Mouse (Mus musculus): ENCODE measurements around the gene Olfr1333.
"Not testable (repeated sequence)": the region's sequence is repeated elsewhere in the genome, so short reads cannot be mapped to it uniquely, and the experiment has no call there.

Gene Olfr1333

DNA sequence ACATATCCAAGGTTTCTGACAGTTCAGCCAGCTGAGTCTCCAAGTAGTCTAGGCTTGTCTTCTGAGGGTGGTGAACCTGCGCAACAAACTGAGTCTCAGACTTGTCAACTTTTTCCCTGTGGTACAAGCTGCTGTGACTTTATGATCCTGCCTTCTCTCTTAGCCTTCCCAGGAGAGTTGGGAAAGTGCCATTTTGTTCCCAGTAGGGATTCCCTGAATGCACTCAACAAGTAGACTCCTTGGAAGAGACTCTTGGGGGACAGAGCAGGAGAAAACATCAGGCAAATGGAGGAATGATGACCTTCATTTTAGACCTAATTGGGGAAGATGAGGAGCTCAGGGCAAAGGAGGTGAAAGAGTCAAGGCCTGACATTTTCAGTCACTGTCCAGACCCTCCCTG is at the start of gene Olfr1333:
Olfr1333 (minus strand) TSS at position 101 of the 400 bp plus-strand sequence.
- DNase-seq (ENCODE audit: low read depth, low spot score), result no peak

GRCm38 (mm10) chr4:118867566-118867965 is 31.5 kb upstream of the Olfr1333 start:
- no peak for DNase-seq (ENCODE audit: low read depth, low spot score)

DNA sequence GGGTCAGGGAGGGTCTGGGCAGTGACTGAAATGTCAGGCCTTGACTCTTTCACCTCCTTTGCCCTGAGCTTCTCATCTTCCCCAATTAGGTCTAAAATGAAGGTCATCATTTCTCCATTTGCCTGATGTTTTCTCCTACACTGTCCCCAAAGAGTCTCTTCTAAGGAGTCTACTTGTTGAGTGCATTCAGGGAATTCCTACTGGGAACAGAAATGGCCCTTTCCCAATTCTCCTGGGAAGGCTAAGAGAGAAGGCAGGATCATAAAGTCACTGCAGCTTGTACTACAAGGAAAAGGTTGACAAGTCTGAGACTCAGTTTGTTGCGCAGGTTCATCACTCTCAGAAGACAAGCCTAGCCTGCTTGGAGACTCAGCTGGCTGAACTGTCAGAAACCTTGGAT is 28.3 kb upstream of the Olfr1333 start, which contains the start of gene Olfr1331:
Olfr1331 (plus strand) TSS at position 301 of the 400 bp plus-strand sequence.
- no peak for DNase-seq (ENCODE audit: low read depth, low spot score)

DNA sequence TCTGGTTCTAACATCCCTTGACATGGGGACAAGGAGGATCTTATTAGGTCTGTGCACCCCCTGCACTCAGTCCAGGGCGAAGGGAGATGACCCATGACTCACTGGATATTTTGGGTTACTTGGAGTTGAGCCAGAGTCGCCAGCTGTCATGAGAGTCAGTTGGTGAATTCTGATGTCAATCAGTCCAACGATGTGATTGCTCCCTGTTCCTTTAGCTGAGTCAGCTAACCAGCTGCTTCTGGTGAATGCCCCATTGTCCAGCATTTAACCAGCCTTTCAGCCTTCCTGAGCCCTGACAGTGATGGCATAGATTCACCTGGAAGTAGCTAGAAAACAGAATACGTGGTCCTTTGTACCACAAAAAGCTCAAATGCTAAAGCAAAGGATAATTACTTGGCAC is 26.6 kb upstream of the Olfr1333 start:
- DNase-seq (ENCODE audit: low read depth, low spot score), result no peak

- DNase-seq (ENCODE audit: low read depth, low spot score), result no peak
Measured at GRCm38 (mm10) chr4:118861791-118862190, 25.7 kb upstream of the Olfr1333 start.

DNA sequence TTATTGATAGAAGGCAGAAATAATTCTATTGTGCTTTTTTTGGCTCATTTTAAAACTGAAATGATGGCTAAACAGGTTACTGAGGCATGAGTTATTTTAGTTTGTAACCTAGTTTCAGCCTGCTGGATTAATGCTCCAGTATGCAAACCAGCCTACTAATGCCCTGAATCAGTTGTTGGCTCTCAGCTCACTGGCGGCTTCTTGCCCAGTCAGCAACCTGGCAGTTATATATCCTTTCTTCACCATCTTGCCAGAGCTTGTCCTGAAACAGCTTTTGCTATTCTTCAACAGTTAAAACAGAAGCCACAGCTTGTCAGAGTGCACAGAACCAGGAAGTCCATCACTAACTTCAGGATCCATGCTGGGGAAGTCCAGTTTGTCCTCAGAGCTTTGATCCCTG is 17.2 kb downstream of the Olfr1333 start:
- no peak for DNase-seq (ENCODE audit: low read depth, low spot score)

- no peak for DNase-seq (ENCODE audit: low read depth, low spot score)
Measured at GRCm38 (mm10) chr4:118809844-118810243, 26.2 kb downstream of the Olfr1333 start, which contains the start of gene Olfr1335. Gene Olfr1335, minus strand, starts transcription at chr4:118809944.

GRCm38 (mm10) chr4:118792796-118793195 is 43.3 kb downstream of the Olfr1333 start:
- not testable (repeated sequence) for DNase-seq (ENCODE audit: low read depth, low spot score)

GRCm38 (mm10) chr4:118782486-118782885 is 53.6 kb downstream of the Olfr1333 start, which contains the start of gene Olfr1337:
Gene Olfr1337, minus strand, starts transcription at chr4:118782586.
- DNase-seq (ENCODE audit: low read depth, low spot score), result no peak

Measured in A20 (cell line).